Mouse (Mus musculus): ENCODE measurements around the gene Galns. TPM values are rescaled to one million over a fixed set of nuclear protein-coding genes. Genes with fewer than 3 reads are reported as not detected.

Gene Galns
- polyA plus RNA-seq (2017; shearing (Covaris generic)) = 15.2 TPM

DNA sequence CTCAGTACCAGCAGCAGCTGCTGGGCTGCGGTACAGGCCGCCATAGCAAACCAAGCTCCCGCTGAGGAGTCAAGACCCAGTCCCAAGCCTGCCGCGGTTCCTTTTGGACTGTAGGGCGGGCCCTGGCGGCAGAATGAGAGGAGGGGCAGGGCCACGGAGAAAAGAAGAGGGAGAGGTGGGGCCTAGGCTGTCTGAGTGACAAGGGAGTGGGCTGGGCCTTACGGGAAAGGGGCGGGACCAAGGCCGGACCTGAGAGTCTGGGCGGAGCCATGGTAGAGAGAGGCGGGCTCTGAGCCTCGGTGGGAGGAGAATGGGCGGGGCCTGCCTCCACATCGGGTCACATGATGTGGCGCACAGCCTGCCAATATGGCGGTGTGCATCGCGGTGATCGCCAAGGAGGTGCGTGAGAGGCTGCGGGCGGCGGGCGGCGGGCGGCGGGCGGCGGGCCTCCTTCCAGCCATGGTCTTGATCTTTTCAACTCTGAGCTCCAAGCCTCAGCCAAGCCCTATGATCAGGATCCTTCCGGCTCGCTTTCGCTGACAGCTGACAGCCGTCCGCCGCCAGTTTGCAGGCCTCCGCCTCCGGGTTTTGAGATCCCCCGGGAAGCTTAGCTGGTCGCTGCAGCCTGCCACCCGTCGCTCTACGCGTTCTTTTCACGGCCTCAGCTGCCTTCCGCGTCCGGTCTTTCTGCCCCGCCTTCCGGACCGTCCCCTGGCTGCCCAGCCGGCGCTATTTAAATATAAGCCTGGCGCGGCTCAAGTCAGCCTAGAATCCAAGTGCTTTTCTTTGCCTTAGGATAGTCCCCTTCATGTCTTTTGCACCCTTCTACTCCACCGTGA is at the start of gene Galns, which contains the start of gene Trappc2l:
Galns (minus strand) TSS at position 169 of the 839 bp plus-strand sequence.
Trappc2l (plus strand) TSS at position 346 of the 839 bp plus-strand sequence.

DNA sequence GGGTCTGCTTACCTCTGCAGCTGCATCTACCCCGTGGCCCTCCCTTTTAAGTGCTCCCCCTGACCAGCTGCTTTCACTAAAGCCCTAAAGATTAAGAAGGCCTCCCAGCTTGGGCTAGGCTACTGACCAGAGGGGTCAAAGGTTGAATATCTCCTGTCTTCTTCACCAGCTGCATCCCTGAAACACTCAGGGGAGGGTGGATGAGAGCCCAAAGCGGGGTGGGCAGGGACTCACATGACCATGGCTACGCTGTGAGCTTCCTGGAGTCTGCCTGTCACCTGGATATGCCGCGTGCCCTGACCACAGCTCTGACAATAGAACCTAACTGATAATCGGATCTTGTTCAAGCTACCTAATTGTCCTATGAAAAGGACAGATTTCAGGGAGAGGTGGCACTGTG is 11.5 kb upstream of the Galns start, which contains the start of gene Pabpn1l:
Pabpn1l (minus strand) TSS at position 13 of the 400 bp plus-strand sequence.

DNA sequence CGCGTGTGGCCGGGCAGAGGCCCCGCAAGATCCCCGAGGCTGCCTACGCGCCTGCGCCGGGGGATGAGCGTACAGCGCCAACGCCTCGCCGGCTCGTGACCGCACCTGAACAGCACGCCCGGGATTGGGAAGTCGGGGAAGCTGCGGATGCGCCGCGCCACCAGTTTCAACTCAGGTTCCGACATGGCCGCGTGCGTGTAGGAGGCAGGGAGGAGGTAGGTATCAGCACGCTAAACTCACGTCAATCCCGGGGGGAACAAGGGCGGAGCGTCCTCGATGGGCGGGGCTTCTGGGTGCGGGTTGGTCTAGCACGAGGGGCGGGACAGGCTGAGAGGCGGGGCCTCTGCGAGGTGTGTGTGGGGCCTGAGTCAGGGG is 34.6 kb downstream of the Galns start, which contains the start of gene Aprt:
Aprt (minus strand) TSS at position 262 of the 375 bp plus-strand sequence.

DNA sequence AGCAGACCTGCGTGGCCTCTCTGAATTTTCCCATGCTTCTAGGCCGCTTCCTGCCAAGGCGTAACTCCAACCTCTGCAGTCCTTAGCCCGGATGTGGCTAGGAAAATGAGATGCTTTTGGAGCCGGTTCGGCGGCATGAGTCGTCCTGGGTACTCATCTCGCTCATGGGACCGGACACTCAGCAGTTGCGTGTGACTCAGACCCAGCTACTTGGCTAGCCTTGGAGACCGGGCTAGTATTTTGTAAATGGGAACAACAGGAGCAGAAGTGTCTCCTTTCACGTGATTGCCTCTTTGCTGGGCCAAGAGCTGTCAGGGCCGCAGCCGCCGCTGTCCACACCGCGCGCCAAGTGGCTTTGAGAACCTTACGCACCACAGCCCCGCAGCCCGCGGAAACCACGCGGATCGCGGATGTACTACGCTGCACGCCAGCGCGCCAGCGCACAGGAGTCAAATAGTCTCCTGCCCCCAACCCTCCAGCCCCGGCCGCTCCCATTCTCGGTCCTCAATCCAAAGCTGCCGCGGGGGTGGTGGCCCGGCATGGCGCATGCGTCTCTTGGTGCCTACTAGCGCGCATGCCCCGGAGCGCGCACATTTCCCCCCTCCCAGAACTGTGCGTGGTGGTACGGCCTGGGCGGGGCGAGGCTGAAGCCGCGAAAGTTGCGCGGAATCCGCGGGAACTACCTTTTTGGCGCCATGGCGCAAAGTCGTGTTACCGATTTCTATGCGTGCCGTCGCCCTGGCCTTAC is 43.7 kb downstream of the Galns start, which contains the start of gene Cdt1:
Cdt1 (plus strand) TSS at position 655 of the 748 bp plus-strand sequence.

DNA sequence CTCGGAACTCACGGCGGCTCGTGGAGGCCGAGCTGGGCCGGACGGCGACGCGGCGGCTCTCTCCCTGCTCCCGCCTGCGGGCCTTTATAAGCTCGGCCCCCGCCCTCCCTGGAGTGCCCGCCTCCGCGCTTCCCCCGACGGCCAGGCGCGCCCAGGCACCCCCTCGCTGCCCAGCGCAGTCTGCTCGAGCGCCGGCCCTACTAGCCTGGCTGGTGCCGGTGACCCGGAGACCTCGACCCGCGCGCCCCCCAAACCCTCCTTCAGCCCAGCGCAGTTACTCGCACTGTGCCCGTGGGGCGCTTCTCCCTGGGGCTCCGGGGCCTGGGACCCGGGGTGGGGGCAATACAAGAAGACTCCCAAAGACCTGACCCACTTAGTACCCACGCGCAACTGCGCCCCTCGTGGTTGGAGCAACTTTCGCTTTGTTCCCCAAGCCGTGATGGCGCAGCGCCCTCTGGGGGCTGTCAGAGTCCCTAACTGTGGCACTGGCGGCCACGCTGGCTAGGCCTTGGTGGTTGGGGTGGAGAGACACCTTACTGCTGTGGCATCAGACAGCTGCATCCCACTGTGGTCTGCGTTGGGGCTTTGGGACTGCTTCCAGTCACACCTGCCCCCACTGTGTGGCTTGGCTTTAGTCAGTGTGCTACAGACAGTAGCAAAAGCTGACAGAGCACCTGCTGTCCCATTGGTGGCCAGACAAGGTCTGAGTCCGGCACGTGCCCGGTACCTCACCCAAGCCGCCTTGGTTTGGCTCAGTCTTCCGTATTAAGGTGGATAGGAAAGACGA is 59.8 kb downstream of the Galns start, which contains the start of gene Piezo1:
Piezo1 (minus strand) TSS at position 65 of the 787 bp plus-strand sequence.

Other genes starting within 250 kb of the Galns start
- gene Zc3h18, start 234.9 kb downstream of the Galns start, polyA plus RNA-seq (2017; shearing (Covaris generic)) = 57.6 TPM
- 0.66 TPM for gene Il17c, start 189.4 kb downstream of the Galns start, polyA plus RNA-seq (2017; shearing (Covaris generic))
- gene Cyba, start 178.5 kb downstream of the Galns start, polyA plus RNA-seq (2017; shearing (Covaris generic)) = 1,075 TPM
- 33.1 TPM for gene Mvd, start 168.0 kb downstream of the Galns start, polyA plus RNA-seq (2017; shearing (Covaris generic))
- gene Snai3, start 150.7 kb downstream of the Galns start, polyA plus RNA-seq (2017; shearing (Covaris generic)) = 4.1 TPM
- 32.2 TPM for gene Rnf166, start 135.4 kb downstream of the Galns start, polyA plus RNA-seq (2017; shearing (Covaris generic))
- gene Ctu2, start 135.3 kb downstream of the Galns start, polyA plus RNA-seq (2017; shearing (Covaris generic)) = 80.9 TPM
- 5.9 TPM for gene Piezo1, start 60.1 kb downstream of the Galns start, polyA plus RNA-seq (2017; shearing (Covaris generic))
- gene Cdt1, start 43.4 kb downstream of the Galns start, polyA plus RNA-seq (2017; shearing (Covaris generic)) = 13.3 TPM
- gene Aprt, start 34.6 kb downstream of the Galns start, polyA plus RNA-seq (2017; shearing (Covaris generic)) = 226 TPM
- 51.4 TPM for gene Trappc2l, start 177 bp upstream of the Galns start, polyA plus RNA-seq (2017; shearing (Covaris generic))
- gene Pabpn1l, start 11.3 kb upstream of the Galns start, polyA plus RNA-seq (2017; shearing (Covaris generic)) = not detected
- 0.57 TPM for gene Cbfa2t3, start 87.6 kb upstream of the Galns start, polyA plus RNA-seq (2017; shearing (Covaris generic))
- gene Acsf3, start 164.0 kb upstream of the Galns start, polyA plus RNA-seq (2017; shearing (Covaris generic)) = 7.5 TPM
- not detected for gene Cdh15, start 236.5 kb upstream of the Galns start, polyA plus RNA-seq (2017; shearing (Covaris generic))

All from activated CD4-positive, CD25-positive, alpha-beta regulatory T cell, adult 9 weeks (primary cell).